Mouse (Mus musculus): ENCODE results near the gene Spats1.

GRCm38 (mm10) chr17:45495398-45495797, 20.2 kb upstream of the Spats1 start:
- TF ChIP-seq POLR2A (IDR thresholded peaks at IDR 0.05; ENCODE audit: low read depth, low read length), result no peak
- no peak for TF ChIP-seq CTCF (IDR thresholded peaks at IDR 0.05; ENCODE audit: extremely low read depth, insufficient read length, insufficient replicate concordance, low read depth, low read length)

All from small intestine, adult 2 months (tissue).